In genomic region chr14:74696766-74697165, GRCm38 (mm10) we compare ENCODE assay signal across 17 mouse cellular contexts. TPM values are rescaled to one million over a fixed set of nuclear protein-coding genes. Genes with fewer than 3 reads are reported as not detected.
DNase-seq lines count a peak whose midpoint lies in the region; ATAC-seq and TF ChIP-seq lines count a peak whose summit lies in the region.
"Had no signal": no experiment of that assay in that cellular context is flagged by ENCODE, and none has a peak within 500 bp of the region (broad histone marks: within the 10 kb centered on the region; RNA-seq: fewer than 3 reads in every experiment).

No protein-coding gene starts in this region.

- no peaks in the 10 kb centered on the region for H3K36me3 ChIP-seq in kidney, embryonic 15.5 days
- no peaks in the 10 kb centered on the region for H3K36me3 ChIP-seq in kidney, adult 2 months (ENCODE audit: control insufficient read depth, insufficient read depth, low read length)
- H3K36me3 ChIP-seq in midbrain, embryonic 14.5 days (ENCODE audit: control insufficient read depth, insufficient read depth, low read length) = no peaks in the 10 kb centered on the region
- no peaks in the 10 kb centered on the region for H3K36me3 ChIP-seq in midbrain, embryonic 11.5 days (ENCODE audit: control insufficient read depth, insufficient read depth, low read length)
- H3K36me3 ChIP-seq in limb, embryonic 12.5 days = no peaks in the 10 kb centered on the region
- H3K36me3 ChIP-seq: embryonic facial prominence, embryonic 15.5 days; forebrain, embryonic 12.5 days; heart, embryonic 13.5 days; limb, embryonic 15.5 days; neural tube, embryonic 15.5 days had no signal

- 18% methylated on average over 4 of the region's 4 CpGs for WGBS in kidney, embryonic 15.5 days
- WGBS in kidney, adult 2 months = 27% methylated on average over 4 of the region's 4 CpGs
- 54% methylated on average over 4 of the region's 4 CpGs for WGBS in midbrain, embryonic 14.5 days
- WGBS in midbrain, embryonic 11.5 days = 80% methylated on average over 4 of the region's 4 CpGs
- WGBS in limb, embryonic 12.5 days = 45% methylated on average over 4 of the region's 4 CpGs

- H3K9ac ChIP-seq in kidney, embryonic 15.5 days = no peak overlapping the region
- no peak overlapping the region for H3K9ac ChIP-seq in midbrain, embryonic 14.5 days (replicated peaks; ENCODE audit: low read length)
- H3K9ac ChIP-seq in midbrain, embryonic 11.5 days (ENCODE audit: low read length) = no peak overlapping the region
- no peak overlapping the region for H3K9ac ChIP-seq in limb, embryonic 12.5 days (replicated peaks)
- H3K9ac ChIP-seq: embryonic facial prominence, embryonic 15.5 days; forebrain, embryonic 12.5 days; heart, embryonic 13.5 days; limb, embryonic 15.5 days; liver, postnatal 0 days; neural tube, embryonic 15.5 days had no signal

- no peak overlapping the region for H3K4me2 ChIP-seq in kidney, embryonic 15.5 days
- no peak overlapping the region for H3K4me2 ChIP-seq in midbrain, embryonic 14.5 days (ENCODE audit: low read length)
- H3K4me2 ChIP-seq in midbrain, embryonic 11.5 days = no peak overlapping the region
- no peak overlapping the region for H3K4me2 ChIP-seq in limb, embryonic 12.5 days
- H3K4me2 ChIP-seq: embryonic facial prominence, embryonic 15.5 days; forebrain, embryonic 12.5 days; heart, embryonic 13.5 days; limb, embryonic 15.5 days; neural tube, embryonic 15.5 days had no signal

- no peak overlapping the region for H3K4me3 ChIP-seq in kidney, embryonic 15.5 days (replicated peaks)
- no peak overlapping the region for H3K4me3 ChIP-seq in kidney, adult 2 months (ENCODE audit: insufficient read depth, low read depth, low read length)
- no peak overlapping the region for H3K4me3 ChIP-seq in midbrain, embryonic 14.5 days (replicated peaks; ENCODE audit: low read depth, low read length)
- H3K4me3 ChIP-seq in midbrain, embryonic 11.5 days (ENCODE audit: low read depth, low read length) = no peak overlapping the region
- no peak overlapping the region for H3K4me3 ChIP-seq in limb, embryonic 12.5 days (replicated peaks)
- H3K4me3 ChIP-seq: embryonic facial prominence, embryonic 15.5 days; forebrain, embryonic 12.5 days; heart, embryonic 13.5 days; limb, embryonic 15.5 days; neural tube, embryonic 15.5 days had no signal

- no peak overlapping the region for H3K27ac ChIP-seq in kidney, embryonic 15.5 days
- H3K27ac ChIP-seq in kidney, adult 2 months (ENCODE audit: insufficient read depth, low read depth, low read length) = no peak overlapping the region
- peak overlapping the region; percentile 58 for H3K27ac ChIP-seq in midbrain, embryonic 14.5 days (replicated peaks; ENCODE audit: low read depth, low read length)
- no peak overlapping the region for H3K27ac ChIP-seq in midbrain, embryonic 11.5 days (ENCODE audit: low read depth, low read length)
- H3K27ac ChIP-seq in limb, embryonic 12.5 days = no peak overlapping the region
- H3K27ac ChIP-seq: embryonic facial prominence, embryonic 15.5 days; forebrain, embryonic 12.5 days; heart, embryonic 13.5 days; limb, embryonic 15.5 days; neural tube, embryonic 15.5 days had no signal

- no peak for TF ChIP-seq POLR2A in kidney, adult 2 months (IDR thresholded peaks at IDR 0.05; ENCODE audit: low read depth, low read length)

- H3K4me1 ChIP-seq in kidney, embryonic 15.5 days = peaks cover 3% of the 10 kb centered on the region
- H3K4me1 ChIP-seq in kidney, adult 2 months (ENCODE audit: control insufficient read depth, insufficient read depth, low read length) = no peaks in the 10 kb centered on the region
- H3K4me1 ChIP-seq in midbrain, embryonic 14.5 days (ENCODE audit: control insufficient read depth, insufficient read depth, low read length) = 0 out of 2 replicates have a peak, but pooled peaks cover 2% of the 10 kb centered on the region
- no peaks in the 10 kb centered on the region for H3K4me1 ChIP-seq in midbrain, embryonic 11.5 days (ENCODE audit: control insufficient read depth, insufficient read depth, low read length)
- peaks cover 7% of the 10 kb centered on the region for H3K4me1 ChIP-seq in limb, embryonic 12.5 days (replicated peaks)
- H3K4me1 ChIP-seq: embryonic facial prominence, embryonic 15.5 days; forebrain, embryonic 12.5 days had no signal

- H3K9me3 ChIP-seq in kidney, embryonic 15.5 days (replicated peaks) = no peaks in the 10 kb centered on the region
- no peaks in the 10 kb centered on the region for H3K9me3 ChIP-seq in midbrain, embryonic 14.5 days (ENCODE audit: control insufficient read depth, low read length)
- no peaks in the 10 kb centered on the region for H3K9me3 ChIP-seq in midbrain, embryonic 11.5 days (ENCODE audit: control insufficient read depth, low read length)
- no peaks in the 10 kb centered on the region for H3K9me3 ChIP-seq in limb, embryonic 12.5 days
- H3K9me3 ChIP-seq: embryonic facial prominence, embryonic 15.5 days; forebrain, embryonic 12.5 days; heart, embryonic 13.5 days; limb, embryonic 15.5 days; neural tube, embryonic 15.5 days had no signal

- H3K27me3 ChIP-seq in kidney, embryonic 15.5 days = no peaks in the 10 kb centered on the region
- H3K27me3 ChIP-seq in kidney, adult 2 months (replicated peaks; ENCODE audit: control insufficient read depth, insufficient read depth, low read length) = no peaks in the 10 kb centered on the region
- no peaks in the 10 kb centered on the region for H3K27me3 ChIP-seq in midbrain, embryonic 14.5 days (ENCODE audit: control insufficient read depth, insufficient read depth, low read length)
- H3K27me3 ChIP-seq in midbrain, embryonic 11.5 days (ENCODE audit: control insufficient read depth, insufficient read depth, low read length) = no peaks in the 10 kb centered on the region
- no peaks in the 10 kb centered on the region for H3K27me3 ChIP-seq in limb, embryonic 12.5 days
- H3K27me3 ChIP-seq: embryonic facial prominence, embryonic 15.5 days; forebrain, embryonic 12.5 days; limb, embryonic 15.5 days; neural tube, embryonic 15.5 days had no signal

- no peak for TF ChIP-seq CTCF in kidney, adult 2 months (conservative IDR thresholded peaks at IDR 0.05; ENCODE audit: insufficient read depth, insufficient read length, low read depth, low read length)

- no peak for DNase-seq in kidney, adult 2 months
- peak; percentile 31 for DNase-seq in midbrain, embryonic 14.5 days
- no peak for DNase-seq in midbrain, embryonic 11.5 days (ENCODE audit: low spot score, missing footprints)
- DNase-seq in Muller cell, postnatal 12 days (ENCODE audit: inconsistent ontology term) = no peak
- no peak for DNase-seq in cerebellum, adult 11-12 months
- DNase-seq: adrenal gland, postnatal 25 days; cerebellum, postnatal 10 days; liver, postnatal 0 days; lung, postnatal 4 days; thymus, adult 2 months had no signal

- ATAC-seq in kidney, embryonic 15.5 days (replicated peaks; ENCODE audit: low FRiP score) = peak; percentile 49; the same call in 1 of the 2 replicates
- ATAC-seq in midbrain, embryonic 14.5 days (ENCODE audit: low FRiP score, low TSS enrichment) = no peak; the same call in 1 of the 2 replicates
- ATAC-seq in midbrain, embryonic 11.5 days (ENCODE audit: low FRiP score) = no peak
- 0 out of 2 replicates have a peak, but pooled peaks have one; percentile 47 for ATAC-seq in limb, embryonic 12.5 days (ENCODE audit: insufficient number of reproducible peaks, insufficient read depth, low FRiP score, low TSS enrichment, low read depth)
- ATAC-seq: liver, postnatal 0 days had no signal

RNA-seq across cellular contexts. Expression of gene Esd, which starts 35.3 kb away (rescaled TPM):
- 424 and 425 TPM in 2 replicates for polyA plus RNA-seq in kidney, embryonic 15.5 days (2015; fragmentation: Nextera tagmentation; extraction: Ambion mirVana)
- polyA plus RNA-seq in kidney, adult 2 months (2012; rRNA removed) = 315 and 394 TPM in 2 replicates
- polyA plus RNA-seq in midbrain, embryonic 14.5 days (2014; fragmentation: Nextera tagmentation; extraction: Ambion mirVana) = 234 and 245 TPM in 2 replicates
- 386 and 391 TPM in 2 replicates for polyA plus RNA-seq in midbrain, embryonic 11.5 days (2014; fragmentation: Nextera tagmentation; extraction: Ambion mirVana)
- 345 and 351 TPM in 2 replicates for polyA plus RNA-seq in limb, embryonic 12.5 days (2016; fragmentation: Nextera tagmentation; extraction: Ambion mirVana)

RNA-seq across cellular contexts. Expression of gene Htr2a, which starts 56.1 kb away (rescaled TPM):
- polyA plus RNA-seq in kidney, embryonic 15.5 days (2015; fragmentation: Nextera tagmentation; extraction: Ambion mirVana) = 0.26 and 0.38 TPM in 2 replicates
- polyA plus RNA-seq in kidney, adult 2 months (2012; rRNA removed) = 0.14 and 0.16 TPM in 2 replicates
- 2.4 and 3.6 TPM in 2 replicates for polyA plus RNA-seq in midbrain, embryonic 14.5 days (2014; fragmentation: Nextera tagmentation; extraction: Ambion mirVana)
- polyA plus RNA-seq in midbrain, embryonic 11.5 days (2014; fragmentation: Nextera tagmentation; extraction: Ambion mirVana) = 0.41 and 0.75 TPM in 2 replicates
- 0.18 TPM in 2 replicates for polyA plus RNA-seq in limb, embryonic 12.5 days (2016; fragmentation: Nextera tagmentation; extraction: Ambion mirVana)

Comparison
In these comparisons a context has a peak if more than half of its experiments do, and no peak if none do; other contexts are left out.
1. ATAC-seq: peak in kidney, embryonic 15.5 days (single experiment) and limb, embryonic 12.5 days (single experiment); none in midbrain, embryonic 14.5 days (single experiment) and midbrain, embryonic 11.5 days (single experiment).